Mouse (Mus musculus): ENCODE results near the gene Hist1h4j.

DNA sequence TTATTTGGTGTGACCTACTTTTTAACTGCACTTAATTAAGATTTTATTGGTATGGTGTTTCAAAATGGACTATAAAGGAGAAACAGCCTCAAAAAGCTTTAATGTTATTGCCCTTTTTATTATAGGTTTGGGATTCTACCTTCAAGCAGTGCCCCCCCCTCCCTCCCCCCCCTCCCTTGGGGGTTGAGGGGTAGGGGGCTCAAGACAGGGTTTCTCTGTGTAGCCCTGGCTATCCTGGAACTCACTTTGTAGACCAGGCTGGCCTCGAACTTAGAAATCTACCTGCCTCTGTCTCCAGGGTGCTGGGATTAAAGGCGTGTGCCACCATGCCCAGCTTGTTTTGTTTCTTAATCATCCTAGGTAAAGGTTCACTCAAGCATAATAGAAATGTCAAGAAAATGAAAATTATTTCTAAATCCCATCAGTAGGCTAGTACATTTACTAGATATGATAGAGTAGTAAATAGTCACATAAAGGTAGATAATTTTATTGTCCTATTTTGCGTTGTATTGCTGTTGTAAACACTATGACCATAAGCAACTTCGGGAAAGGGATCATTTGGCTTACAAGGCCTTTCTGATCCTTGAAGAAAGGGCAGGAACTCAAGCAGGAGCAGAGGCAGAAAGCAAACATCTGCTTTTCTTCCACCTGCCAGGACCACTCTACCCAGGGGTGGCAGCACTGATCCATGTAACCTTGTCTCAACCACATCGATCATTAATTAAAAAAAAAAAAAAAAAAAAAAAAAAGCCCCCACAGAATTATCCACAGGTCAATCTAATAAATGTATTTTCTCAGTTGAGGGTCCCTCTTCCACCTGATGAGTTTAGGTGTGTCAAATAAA, 11.6 kb upstream of the Hist1h4j start:
- TF ChIP-seq EP300 (IDR thresholded peaks at IDR 0.05; ENCODE audit: insufficient read depth, low read depth, low read length): no peak
- no peak for TF ChIP-seq POLR2A (IDR thresholded peaks at IDR 0.05; ENCODE audit: insufficient read depth, low read length)
- peak; percentile 11 for TF ChIP-seq CTCF (IDR thresholded peaks at IDR 0.05; ENCODE audit: low read depth, low read length)
